Mouse (Mus musculus): Measurements from ENCODE around the gene Cntnap5c.

DNA sequence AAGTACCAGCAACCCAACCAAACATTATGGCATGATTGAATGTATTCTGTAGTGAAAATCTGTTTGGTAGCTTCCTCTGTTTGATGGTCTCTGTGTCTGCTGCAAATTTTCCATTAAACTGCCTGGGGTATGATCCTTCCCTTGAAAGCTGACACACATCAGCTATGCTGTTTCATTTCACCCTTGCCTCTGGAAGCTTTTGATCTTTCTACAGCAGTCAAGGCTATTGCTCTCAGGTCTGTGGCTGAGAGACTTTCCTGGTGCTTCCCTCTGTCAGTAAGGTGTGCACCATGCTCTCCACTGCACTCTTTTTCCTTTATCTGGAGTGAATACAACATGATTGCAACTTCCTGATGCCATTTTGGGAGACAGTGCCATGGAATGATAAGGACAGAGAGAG, 668.1 kb downstream of the Cntnap5c start:
- TF ChIP-seq EP300 (IDR thresholded peaks at IDR 0.05; ENCODE audit: low read length) (no peak), CTCF (conservative IDR thresholded peaks at IDR 0.05 in 1 of 2, IDR thresholded peaks at IDR 0.05 in 1 of 2; ENCODE audit: low read depth in 2 of 2, low read length in 2 of 2) (no peak), MXI1 (IDR thresholded peaks at IDR 0.05; ENCODE audit: low read depth, low read length) (no peak), CHD2 (IDR thresholded peaks at IDR 0.05; ENCODE audit: low read length) (no peak), POLR2A (IDR thresholded peaks at IDR 0.05; ENCODE audit: low read depth, low read length) (no peak), KAT2A (IDR thresholded peaks at IDR 0.05; ENCODE audit: insufficient replicate concordance, low read length) (no peak)

All from CH12.LX (cell line).